Mouse (Mus musculus): ENCODE data around the gene Dmrta2.

Dmrta2 gene

GRCm38 (mm10) chr4:110021956-110022625 lies 44.2 kb downstream of the Dmrta2 start:
- peak; percentile 40 for DNase-seq

- DNase-seq = no peak
Observed at GRCm38 (mm10) chr4:110028461-110029188, 50.8 kb downstream of the Dmrta2 start.

- DNase-seq = no peak
Observed at GRCm38 (mm10) chr4:110029446-110029845, 51.6 kb downstream of the Dmrta2 start.
